Mouse (Mus musculus): ENCODE data around the gene Rnf208.

Rnf208 gene

DNA sequence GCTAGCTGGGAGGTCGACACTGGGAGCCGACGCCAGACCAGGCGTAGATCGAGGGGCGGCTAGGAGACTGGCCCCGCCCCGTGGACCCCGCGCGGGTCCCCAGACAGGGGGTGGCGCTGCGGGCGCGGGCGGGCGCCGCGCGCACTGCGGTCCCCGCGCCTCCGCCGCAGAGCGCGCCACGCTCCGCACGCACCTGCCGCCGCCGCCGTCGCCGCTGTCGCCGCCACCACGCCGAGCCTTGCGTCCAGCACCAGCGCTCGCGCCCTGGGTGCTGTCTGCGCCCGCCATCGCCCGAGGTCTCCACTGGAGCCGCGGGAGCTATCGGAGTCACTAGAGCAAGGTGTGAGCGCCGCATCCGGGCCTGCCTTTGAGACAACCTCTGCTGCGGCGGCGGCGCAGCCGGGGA is at the start of gene Rnf208, which contains the start of gene Cysrt1:
Rnf208 (plus strand) TSS at position 155 of the 406 bp plus-strand sequence.
Cysrt1 (minus strand) TSS at position 352 of the 406 bp plus-strand sequence.
- peak; percentile 52 for DNase-seq (ENCODE audit: low read depth, low spot score)

DNA sequence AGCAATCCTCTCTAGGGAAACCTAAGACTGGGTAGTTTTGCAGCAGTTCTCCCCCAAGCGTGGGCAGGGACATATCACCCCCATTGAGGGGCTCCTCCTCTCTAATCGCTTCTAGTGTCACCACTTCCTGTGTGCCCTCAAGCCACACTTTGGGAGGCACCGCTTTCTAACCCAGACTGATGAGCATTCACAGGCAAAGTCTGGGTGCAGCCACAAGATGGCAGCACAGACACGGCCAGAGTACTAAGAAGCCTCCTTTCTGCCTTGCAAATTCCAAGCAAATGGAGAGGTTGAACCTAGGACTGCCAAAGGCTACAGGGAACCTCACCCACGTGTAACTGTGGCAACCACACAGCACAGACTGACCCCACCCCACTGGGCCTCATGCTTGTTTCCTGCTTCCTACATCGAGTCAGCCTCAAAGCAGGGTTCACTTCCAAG is 48.7 kb upstream of the Rnf208 start:
- peak; percentile 97 for DNase-seq (ENCODE audit: low read depth, low spot score)

DNA sequence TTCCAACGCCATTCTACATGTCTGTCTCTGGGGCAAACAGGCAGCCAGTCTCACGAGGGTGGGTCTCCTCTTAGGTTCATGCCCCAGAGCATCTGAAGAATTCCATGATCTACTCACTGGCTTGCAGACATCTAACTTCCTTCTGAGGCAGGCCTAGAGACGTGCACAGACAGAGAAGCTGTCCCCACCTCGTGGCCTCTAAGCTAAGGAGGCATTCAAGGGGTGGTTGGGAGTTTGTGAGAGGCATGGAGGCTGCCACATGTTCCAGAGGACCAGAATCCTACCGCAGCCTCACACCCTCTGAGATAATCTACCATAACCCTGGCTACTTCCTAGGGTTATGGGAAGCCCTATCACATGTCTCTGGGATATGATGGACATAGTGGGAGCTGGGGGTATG is 48.0 kb upstream of the Rnf208 start:
- no peak for DNase-seq (ENCODE audit: low read depth, low spot score)

DNA sequence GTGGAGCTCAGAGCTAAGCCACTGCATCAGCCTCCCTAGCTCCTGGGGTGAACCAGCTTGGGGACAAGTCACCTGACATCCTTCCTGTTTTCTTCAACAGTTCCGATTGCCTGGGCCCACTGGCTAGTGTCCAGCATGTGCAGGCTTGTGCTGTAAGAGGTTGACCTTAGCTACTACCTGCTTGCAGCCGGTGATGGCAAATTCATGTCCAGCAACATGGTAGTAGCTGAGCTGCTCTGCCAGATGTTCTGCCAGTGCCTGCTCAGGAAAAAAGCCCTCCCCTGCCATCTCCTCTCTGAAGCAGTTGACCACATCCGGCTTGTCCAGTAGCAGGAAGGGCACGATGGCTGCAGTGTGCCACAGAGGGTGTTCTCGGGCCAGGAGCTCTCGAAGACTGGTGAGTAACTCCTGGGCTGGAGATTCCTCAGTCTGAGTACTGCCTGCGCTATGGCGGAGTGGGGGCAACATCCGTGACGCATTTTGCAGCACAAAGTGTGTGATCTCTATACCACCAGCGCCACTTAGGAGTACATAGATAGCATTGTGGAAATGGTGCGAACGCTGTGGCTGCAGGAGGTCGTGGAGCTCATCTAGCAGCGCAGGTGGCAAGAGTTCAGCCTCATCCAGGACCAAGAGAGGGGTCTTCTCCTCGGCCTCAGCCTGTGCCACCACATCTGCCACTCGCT is 47.4 kb upstream of the Rnf208 start:
- DNase-seq (ENCODE audit: low read depth, low spot score) = no peak

DNA sequence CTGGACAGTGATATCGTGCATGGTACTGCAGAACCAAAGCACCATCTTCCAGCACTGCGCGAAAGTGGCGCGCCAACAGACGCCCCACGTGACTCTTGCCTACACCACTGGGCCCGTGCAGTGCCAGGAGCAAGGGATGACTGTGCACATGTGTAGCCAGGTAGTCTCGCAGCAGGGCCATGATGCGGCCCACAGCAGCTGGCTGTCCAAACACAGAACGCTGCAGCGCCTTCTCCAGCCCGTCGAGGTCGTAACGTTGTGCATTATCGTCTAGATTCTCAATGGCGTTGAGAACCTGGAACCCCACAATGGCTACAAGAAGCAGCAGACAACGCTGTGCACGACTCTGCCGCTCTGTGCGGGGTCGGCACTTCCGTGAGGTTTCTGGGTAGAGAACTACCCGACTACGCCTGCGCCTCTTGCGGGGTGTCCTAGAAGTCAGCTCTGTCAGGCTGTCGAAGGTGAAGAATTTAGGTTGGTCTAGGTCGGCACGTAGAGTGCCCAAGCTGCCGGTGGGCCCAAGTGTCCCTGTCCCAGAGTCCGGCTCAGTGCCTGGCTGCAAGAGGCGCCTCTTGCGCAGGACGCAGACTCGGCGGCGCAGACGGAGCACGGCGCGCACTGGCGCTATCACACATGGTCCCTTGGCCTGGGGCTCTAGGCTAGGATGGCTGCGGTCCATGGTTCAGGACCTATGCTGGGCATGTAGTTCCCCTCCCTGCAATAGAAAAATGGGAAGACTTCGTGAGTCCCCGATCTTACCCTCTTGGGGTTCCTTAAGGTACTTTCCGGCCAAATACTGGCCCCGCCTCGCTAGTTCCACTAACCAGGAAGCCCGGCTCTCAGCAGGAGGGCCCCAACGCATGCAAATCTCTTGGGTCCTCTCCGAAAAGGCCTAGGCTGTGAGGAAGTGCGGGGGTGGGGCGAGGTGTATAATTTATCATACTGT is 46.6 kb upstream of the Rnf208 start:
- peak; percentile 71 for DNase-seq (ENCODE audit: low read depth, low spot score)

DNA sequence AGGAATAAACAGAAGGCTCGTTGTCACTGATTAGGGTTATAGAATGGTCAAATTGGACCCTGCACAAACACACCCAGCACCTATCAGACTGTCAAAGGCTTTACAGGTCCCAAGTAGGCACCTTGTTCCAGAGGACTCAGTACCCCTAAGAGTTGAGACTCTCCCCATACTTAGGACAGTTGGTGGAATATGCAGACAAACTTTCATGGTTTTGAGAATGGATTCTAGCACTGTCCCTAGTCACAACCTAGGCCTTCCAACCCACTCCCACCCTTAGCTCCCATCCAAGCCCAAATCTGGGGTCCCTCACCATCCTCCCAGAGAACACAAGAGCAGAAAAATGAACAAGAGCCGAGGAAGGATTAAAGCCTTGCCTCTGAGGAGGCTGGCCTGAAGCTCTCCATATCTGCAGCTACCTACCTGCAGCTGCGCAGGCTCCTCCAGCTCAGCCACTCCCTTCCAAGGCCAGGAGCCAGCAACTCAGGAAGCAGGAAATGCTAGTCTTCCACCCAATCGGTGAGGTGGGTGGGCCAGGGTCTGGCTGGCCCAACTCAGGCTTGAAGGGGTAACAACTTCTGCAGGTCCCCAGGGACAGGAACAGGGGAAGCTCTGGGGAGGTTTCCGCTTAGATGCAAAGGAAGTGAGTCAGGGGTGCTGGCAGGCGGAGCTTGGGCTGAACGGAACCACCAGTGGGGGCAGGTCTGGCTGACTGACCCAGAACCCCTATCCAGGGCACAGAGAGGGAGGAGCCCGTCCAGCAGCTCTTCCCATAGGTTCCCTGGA is 45.7 kb upstream of the Rnf208 start, which contains the start of gene Tor4a:
Tor4a (minus strand) TSS at position 715 of the 783 bp plus-strand sequence.
- peak; percentile 86 for DNase-seq (ENCODE audit: low read depth, low spot score)

DNA sequence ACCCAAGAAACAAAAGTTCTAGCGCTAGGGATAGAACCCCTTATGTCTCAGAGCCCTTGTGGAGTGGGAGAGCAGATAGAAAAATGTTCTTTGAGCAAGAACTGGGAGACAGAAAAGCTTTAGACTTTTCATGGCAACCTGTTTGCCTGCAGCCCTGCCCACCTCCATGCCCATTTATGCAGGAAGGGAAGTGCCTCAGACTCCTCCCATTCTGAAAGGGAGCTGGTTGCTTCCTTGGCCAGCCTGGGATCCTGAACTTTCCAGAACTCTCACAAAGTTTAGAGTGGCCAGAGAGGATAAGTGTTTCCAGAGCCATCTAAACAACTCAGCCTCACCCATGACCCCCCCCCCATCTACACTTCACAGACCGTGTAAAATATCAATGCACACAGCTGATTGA is 44.9 kb upstream of the Rnf208 start:
- DNase-seq (ENCODE audit: low read depth, low spot score) = no peak

DNA sequence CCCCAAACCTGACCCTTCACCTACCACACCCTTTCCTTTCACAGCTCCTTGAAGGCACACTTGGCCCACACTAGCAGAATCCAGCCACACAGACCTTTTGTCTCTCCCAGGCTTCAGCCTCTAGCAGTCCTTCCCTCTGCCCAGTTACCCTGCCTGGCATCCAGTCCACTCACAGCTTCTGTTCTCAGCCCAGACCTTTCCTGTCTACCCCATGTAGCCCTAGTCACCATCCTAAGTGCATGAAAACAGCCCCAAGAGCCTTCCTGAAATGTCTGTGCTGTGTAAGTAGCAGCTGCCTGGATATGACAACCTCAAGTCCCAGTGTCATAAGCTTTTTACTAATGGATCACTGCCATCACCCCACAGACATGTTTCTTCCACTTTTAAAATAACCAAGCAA is 44.1 kb upstream of the Rnf208 start:
- DNase-seq (ENCODE audit: low read depth, low spot score) = no peak

DNA sequence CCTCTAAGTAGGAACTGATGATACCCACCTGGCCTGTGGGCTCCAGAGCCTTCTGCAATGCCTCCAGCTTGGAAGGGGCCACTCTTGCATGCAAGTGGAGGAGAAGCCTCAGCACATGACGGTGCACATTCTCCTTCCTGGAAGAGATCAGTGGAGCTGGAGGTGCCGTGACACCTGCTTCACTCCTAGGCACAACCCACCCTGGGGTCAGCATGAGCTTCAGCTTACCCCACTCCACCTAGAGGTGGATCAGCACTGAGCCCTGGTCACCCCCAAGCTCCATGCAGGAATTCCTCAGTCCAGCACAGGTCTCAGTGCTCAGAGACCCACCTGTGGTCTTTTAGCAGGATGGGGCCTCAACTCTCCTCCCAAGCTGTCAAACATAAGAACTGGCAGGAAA is 41.4 kb upstream of the Rnf208 start:
- no peak for DNase-seq (ENCODE audit: low read depth, low spot score)

DNA sequence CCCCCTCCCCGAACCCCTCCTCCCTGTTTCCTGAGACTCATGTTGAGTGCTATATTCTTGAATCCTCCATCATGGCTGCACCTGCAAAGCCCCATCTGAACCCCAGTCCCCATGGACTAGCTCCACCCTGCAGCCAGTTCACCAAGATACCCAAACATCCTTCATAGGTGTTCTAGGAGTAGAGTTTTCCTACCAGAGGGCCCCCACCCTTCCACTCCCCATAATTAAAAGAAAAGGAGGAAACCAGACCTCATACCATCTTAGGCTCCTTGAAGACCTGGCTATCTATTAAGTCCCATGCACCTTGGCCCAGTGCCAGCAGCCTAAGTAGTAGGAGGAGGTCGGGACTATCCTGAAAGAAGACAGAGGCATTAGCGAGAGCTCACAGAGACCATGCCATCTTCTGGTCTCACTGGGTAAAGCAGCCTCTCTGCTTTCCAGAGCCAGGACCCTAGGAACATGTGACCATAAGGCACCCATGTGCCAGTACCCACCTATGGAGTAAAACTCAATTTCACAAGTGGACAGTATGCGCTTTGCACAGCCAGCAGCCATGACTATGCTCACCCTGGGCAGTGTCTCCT is 38.3 kb upstream of the Rnf208 start:
- peak; percentile 60 for DNase-seq (ENCODE audit: low read depth, low spot score)

DNA sequence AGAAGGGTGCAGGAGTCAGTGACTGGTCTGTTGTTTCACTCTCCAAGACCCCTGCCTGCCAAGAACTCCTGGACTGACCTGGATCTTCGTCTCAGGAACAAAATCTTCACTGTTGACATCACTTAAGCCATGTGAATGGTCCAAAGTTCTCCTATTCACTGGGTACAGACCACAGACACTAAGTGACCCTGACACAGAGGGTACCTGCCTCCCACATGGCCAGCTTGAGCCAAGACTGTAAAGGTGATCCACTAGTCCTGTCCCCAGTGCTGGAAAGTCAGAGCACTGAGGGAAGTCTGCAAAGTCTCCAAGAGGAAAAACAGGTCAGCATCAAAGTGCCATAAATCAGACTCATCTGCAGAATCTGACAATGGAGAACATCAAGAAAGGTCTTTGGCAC is 34.5 kb upstream of the Rnf208 start:
- no peak for DNase-seq (ENCODE audit: low read depth, low spot score)

DNA sequence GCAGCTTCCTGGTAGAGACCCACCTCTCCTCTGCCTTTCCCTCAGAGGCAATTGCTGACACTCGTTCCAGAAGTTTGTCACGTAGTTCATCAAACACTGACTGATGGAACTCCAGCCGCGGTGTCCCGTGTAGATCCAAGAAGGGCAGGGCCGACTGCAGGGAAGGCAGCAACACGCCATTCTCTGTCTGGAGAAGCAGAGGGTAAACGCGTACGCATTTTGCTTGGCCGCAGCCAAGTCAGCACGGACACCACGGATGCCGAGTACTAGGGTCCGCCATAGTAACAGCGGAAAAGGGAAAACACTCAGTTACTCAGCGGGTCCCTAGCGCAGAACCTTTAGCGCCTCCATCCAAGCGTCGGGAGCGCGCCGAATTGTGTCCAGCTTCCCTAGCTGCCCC is 31.4 kb upstream of the Rnf208 start:
- no peak for DNase-seq (ENCODE audit: low read depth, low spot score)

DNA sequence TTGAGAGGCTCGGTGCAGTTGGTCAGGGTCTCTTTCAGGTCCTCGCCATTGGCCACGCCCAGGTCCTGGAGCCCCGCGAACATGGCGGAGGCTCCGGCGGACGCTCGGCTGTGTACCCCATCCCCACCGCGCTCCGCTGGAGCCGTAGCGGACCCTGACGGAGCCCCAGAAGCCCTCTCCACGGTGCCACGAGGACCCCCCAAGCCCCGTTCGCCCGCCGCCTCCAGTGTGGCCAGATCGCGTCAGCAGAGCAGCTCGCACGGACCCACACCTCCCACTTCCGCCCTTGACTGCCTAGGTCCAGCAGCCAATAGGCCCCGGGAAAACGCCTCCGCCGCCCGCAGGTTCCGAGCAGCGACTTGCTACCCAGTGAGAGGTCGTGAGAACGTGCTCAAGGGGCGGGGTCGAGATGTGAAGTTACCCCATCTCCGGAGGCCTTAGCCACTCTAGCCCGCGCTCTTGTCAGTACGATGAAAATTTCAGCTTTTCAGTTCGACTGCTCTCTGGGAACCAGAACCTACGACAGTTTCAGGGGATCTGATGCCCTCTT is 30.9 kb upstream of the Rnf208 start, which contains the start of gene Nelfb:
Nelfb (minus strand) TSS at position 369 of the 550 bp plus-strand sequence.
- DNase-seq (ENCODE audit: low read depth, low spot score) = peak; percentile 96

DNA sequence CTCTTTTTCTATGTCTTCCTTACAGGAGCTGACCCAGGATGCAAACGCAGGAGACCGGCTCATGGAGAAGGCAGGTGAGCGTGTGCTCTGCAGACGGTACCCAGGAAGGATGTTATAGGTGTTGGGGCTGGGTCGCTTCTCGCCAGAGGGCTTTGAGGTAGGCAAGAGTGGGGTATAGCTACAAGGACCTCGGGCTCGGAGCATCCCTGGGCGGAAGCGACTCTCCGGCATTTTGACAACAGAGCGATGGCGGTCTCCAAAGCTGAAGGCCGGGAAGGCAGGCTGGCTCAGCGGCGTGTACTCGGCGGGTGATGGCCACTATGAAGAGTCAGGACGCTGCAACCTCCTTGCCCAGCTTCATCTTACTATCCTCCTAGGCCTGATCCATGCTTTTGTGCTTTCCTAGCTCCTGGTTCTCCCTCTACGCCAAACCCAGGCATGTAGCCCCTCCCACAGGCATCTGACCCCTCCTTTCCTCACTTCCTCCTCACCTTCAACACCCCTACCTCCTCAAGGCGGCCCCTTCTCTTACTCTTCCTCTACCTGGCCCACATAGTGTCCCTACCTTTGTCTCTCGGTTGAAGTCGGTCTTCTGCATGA is 28.7 kb upstream of the Rnf208 start:
- DNase-seq (ENCODE audit: low read depth, low spot score) = peak; percentile 44

DNA sequence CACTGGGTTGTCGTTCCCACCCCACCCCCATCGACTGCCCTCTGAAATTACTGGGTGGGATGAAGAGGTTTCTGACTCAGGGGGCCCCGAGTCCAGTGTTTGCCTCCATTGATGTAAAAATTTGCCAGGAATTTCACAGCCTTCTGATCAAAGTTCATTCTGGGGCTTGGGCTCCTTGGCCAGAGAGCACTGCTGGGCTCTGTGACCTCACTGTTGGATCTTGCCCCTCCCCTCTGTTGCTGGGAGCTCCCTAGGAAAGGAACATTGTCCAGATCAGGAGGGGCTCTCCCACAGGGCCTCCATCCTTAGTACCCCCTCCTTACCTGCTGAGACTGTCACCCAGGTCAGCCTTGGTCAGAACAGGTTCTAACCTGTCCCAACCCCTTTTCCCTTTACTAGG is 27.6 kb upstream of the Rnf208 start, which contains the start of gene Stpg3:
Stpg3 (minus strand) TSS at position 194 of the 400 bp plus-strand sequence.
- no peak for DNase-seq (ENCODE audit: low read depth, low spot score)

DNA sequence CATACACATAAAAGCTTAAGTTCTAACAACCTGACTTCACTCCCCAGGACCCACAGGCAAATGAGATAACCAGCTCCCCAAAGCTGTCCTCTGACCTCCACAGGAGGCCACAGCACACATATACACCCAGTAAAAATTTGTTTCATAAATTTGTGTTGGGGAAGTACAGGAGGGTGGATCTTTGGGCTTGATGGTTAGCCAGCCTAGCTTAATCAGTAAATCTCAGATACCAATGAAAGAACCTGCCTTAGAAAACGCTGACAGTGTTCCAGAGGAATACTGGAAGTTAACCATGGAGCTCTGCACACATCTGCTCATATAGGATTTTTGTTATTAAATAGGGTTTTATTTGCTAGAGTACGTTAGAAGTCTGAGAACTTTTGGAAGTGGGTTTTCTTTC is 24.4 kb upstream of the Rnf208 start:
- DNase-seq (ENCODE audit: low read depth, low spot score) = no peak

DNA sequence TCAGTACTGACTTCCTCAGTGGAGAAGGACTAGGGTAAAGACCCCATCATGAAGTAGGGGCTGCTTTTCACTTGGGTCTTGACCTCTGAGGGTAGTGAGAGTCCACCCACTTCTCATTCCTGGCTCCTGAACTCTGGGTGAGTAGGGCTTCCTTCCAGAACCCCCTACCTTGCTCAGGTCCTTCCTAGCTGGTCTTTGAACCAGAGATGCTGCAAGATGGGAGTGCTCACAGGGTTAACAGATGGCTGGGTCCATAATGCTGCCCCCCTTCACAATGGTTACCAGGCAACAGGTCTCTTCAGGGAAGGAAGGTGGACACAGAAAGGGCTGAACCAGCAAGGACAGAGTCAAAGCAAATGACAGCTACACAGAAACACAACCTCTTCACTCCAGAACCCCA is 23.6 kb upstream of the Rnf208 start, which contains the start of gene Fam166a:
Fam166a (plus strand) TSS at position 301 of the 400 bp plus-strand sequence.
- DNase-seq (ENCODE audit: low read depth, low spot score) = no peak

DNA sequence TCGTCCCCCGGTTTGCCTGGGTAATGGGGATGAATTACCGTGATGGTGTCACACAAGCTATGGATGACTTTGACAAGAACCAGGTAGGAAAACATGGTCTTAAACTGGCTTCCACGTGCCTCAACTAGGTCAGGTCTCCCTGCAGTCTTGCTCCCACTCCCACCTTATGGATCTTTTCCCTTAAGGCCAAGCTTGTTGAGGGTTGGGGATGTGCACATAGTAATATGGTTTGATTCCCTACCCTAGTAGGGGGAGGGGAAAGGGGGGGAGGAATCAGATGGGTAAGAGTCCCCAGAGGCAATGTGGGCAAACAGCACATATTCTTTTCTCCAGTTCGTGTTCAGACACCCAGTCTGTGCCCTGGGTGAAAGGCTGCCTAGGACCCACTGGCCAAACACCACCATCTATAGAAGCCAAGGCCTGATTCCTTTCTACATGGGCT is 20.7 kb upstream of the Rnf208 start:
- peak; percentile 46 for DNase-seq (ENCODE audit: low read depth, low spot score)

DNA sequence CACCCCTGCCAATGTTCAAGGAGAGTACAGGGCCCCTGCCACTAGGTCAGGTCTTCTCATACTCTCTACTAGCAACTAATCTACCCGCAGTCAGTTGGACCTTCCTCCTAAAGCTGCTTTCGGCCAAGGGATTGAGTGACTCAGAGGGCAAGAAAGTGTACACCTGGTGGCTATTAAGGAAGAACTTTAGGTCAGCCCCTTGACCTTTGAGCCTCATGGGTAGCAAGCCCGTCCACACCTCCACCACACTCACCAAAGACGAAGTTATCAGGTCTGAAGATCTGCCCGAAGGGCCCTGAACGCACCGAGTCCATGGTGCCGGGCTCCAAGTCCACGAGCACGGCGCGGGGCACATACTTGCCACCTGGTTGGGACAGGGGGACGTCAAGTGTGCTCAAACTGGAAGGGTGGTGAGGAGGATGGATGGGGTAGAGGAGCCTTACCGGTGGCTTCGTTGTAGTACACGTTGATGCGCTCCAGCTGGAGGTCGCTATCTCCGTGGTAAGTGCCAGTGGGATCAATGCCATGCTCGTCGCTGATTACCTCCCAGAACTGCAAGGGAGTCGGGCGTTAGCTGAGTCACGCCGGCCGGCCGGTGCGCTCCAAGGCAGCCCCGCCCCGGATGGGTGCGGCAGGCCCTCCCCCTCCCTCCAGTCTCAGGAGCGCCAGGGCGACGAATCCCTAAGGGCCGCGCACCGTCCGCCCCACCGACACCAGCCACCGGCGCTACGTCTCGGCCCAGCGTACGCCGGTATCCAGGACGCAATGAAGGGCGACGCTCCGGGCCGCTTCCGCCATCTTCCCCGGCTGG is 18.2 kb upstream of the Rnf208 start:
- peak; percentile 96 for DNase-seq (ENCODE audit: low read depth, low spot score)

DNA sequence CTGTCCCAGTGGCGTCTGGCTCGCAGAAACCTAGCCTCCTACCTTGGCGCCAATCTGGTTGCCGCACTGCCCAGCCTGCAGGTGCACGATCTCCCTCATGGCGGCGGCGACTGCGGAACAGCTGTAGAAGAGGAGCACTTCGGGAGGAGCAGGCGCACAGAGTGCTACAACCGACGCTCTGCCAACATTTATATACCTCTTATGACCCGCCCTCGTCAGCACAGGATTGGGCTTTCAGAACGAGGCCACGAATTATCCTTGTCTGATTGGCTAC is 17.6 kb upstream of the Rnf208 start, which contains the start of gene Tubb4b:
Tubb4b (minus strand) TSS at position 211 of the 274 bp plus-strand sequence.
- DNase-seq (ENCODE audit: low read depth, low spot score) = no peak

Measured in ZHBTc4 (cell line).